Mouse (Mus musculus) urinary bladder, postnatal 36 days (tissue): ENCODE results near the gene 6030458C11Rik.

Experiments
- DNase-seq, 2 experiments: peaks; one replicate each; pipeline ENCODE4 v3.0.0; 2022; ENCODE audit warnings: low spot score in 2 of 2, mixed read lengths in 1 of 2

The 6030458C11Rik gene

GRCm38 (mm10) chr15:12824197-12824952 is at the start of gene 6030458C11Rik, which contains the start of gene Drosha:
6030458C11Rik (minus strand) TSS chr15:12824649.
Drosha (plus strand) TSS chr15:12824815.
- peak; percentile 98 to 99 for DNase-seq

- no peak for DNase-seq
Measured at GRCm38 (mm10) chr15:12867269-12867668, 42.8 kb upstream of the 6030458C11Rik start.

GRCm38 (mm10) chr15:12865595-12866314 is 41.3 kb upstream of the 6030458C11Rik start:
- DNase-seq: no peak

- no peak for DNase-seq
Measured at GRCm38 (mm10) chr15:12863669-12864068, 39.2 kb upstream of the 6030458C11Rik start.

- DNase-seq: no peak
Measured at GRCm38 (mm10) chr15:12862061-12862460, 37.6 kb upstream of the 6030458C11Rik start.

- DNase-seq: no peak
Measured at GRCm38 (mm10) chr15:12858645-12859044, 34.2 kb upstream of the 6030458C11Rik start.

GRCm38 (mm10) chr15:12857840-12858516 is 33.5 kb upstream of the 6030458C11Rik start:
- DNase-seq: no peak

GRCm38 (mm10) chr15:12856780-12857179 is 32.3 kb upstream of the 6030458C11Rik start:
- no peak for DNase-seq

GRCm38 (mm10) chr15:12853471-12853870 is 29.0 kb upstream of the 6030458C11Rik start:
- DNase-seq: no peak

GRCm38 (mm10) chr15:12849373-12849772 is 24.9 kb upstream of the 6030458C11Rik start:
- no peak for DNase-seq

GRCm38 (mm10) chr15:12848196-12848975 is 23.9 kb upstream of the 6030458C11Rik start:
- DNase-seq: no peak

- DNase-seq: no peak
Measured at GRCm38 (mm10) chr15:12842833-12843232, 18.4 kb upstream of the 6030458C11Rik start.

- no peak for DNase-seq
Measured at GRCm38 (mm10) chr15:12840737-12841136, 16.3 kb upstream of the 6030458C11Rik start.

GRCm38 (mm10) chr15:12834231-12834630 is 9.8 kb upstream of the 6030458C11Rik start:
- DNase-seq: no peak

GRCm38 (mm10) chr15:12833385-12833784 is 8.9 kb upstream of the 6030458C11Rik start:
- no peak for DNase-seq

- no peak for DNase-seq
Measured at GRCm38 (mm10) chr15:12832599-12832998, 8.2 kb upstream of the 6030458C11Rik start.

- DNase-seq: no peak
Measured at GRCm38 (mm10) chr15:12829878-12830277, 5.4 kb upstream of the 6030458C11Rik start.

- DNase-seq: no peak
Measured at GRCm38 (mm10) chr15:12825408-12825807, 959 bp upstream of the 6030458C11Rik start.

GRCm38 (mm10) chr15:12824965-12825364 is 516 bp upstream of the 6030458C11Rik start:
- no peak for DNase-seq

GRCm38 (mm10) chr15:12823455-12824119 is 862 bp downstream of the 6030458C11Rik start:
- DNase-seq: no peak
